Mouse (Mus musculus) stomach, postnatal 0 days (tissue): ENCODE results near the gene Spaca4.

Source experiments
- CTCF ChIP-seq: IDR thresholded peaks from 2 replicates; pipeline ENCODE4 v1.5.1; 2016; ENCODE audit warnings: antibody characterized with exemption, low read depth, mild to moderate bottlenecking, moderate library complexity
- EP300 ChIP-seq: optimal IDR thresholded peaks from 2 replicates; pipeline ENCODE3; 2016; ENCODE audit warnings: antibody characterized with exemption

DNA sequence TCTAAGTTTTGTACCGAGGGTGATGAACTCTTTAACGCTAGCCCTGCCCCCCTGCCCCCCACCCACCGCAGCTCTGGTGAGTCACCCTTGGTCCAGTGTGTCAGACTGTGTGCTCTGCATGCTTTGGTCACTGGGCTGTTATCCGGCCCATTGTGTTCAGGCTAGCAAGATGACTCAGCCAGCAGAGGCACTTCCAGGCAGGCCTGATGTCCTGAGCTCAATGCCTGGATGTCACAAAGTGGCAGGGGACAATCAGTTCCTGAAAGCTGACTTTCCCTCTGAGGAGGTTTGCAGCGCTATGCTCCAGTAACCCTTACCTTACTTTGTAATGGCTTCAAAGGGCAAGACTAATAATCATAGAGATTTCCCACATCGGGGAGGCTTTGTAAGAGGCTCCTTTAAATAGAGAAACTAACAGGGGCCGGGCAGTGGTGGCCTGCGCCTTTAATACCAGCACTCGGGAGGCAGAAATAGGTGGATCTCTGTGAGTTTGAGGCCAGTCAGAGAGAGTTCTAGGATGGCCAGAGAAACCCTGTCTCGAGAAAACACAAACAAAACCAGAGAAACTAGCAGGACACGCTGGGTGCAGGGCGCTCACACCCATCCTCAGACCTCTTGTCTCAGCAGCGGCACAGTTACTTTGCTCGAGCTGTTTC, 45.5 kb downstream of the Spaca4 start:
- TF ChIP-seq CTCF (no peak), EP300 (no peak)
